Mouse (Mus musculus) embryonic fibroblast, embryonic 13.5 days (primary cell): ENCODE measurements around the gene Vmn2r84.
"Not testable (repeated sequence)": the region's sequence is repeated elsewhere in the genome, so short reads cannot be mapped to it uniquely, and the experiment has no call there.

Experiments used
- CTCF ChIP-seq: IDR thresholded peaks from 2 replicates; pipeline ENCODE4 v1.5.1; 2011; ENCODE audit warnings: mild to moderate bottlenecking, control low read depth, low read length, moderate library complexity, borderline replicate concordance; ENCODE audit not compliant: insufficient read depth
- POLR2A ChIP-seq: IDR thresholded peaks from 2 replicates; pipeline ENCODE4 v1.6.1; 2011; ENCODE audit warnings: low read depth, mild to moderate bottlenecking, control low read depth, low read length, moderate library complexity

DNA sequence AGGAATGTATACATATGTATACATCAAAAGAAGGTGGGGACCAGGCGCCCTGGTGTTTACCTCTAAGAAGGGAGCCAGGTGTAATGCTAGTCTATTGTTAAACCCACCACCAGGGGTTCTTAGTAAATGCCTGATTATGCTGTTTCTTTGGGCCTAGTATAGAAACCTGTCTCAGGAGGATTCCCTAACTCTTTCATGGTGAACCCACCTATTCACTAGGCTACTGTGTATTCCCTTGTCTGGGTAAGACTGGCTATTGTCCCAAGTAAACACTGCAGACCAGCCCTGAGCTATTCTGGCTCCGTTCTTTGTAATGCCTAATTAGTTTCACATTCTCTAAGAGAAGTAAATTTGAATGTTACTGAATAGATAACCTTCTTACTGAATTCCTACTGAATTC lies 25.8 kb upstream of the Vmn2r84 start:
- not testable (repeated sequence) for TF ChIP-seq POLR2A, CTCF
